In the genomic region with DNA sequence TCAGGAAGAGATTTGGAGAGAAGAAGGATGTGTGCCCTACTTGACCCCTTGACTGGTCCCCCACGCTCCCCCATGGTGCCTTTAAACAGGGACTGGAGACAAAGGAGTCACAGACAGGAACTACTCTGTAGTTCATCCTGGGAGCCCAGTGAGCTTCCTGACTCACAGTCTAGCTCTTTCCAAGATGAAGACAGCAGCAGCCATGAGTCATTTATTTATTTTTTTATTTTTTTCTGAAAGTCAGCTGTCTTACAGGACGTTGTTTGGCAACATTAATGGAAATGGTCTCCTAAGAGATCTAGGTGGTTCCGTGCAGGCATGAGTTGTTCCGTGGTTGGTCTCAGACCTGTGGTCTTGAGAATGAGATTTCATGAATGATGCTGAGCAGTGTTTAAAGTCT, we compare ENCODE assay signal across 17 mouse cellular contexts.
DNase-seq lines count a peak whose midpoint lies in the region; ATAC-seq and TF ChIP-seq lines count a peak whose summit lies in the region.
"Had no signal": no experiment of that assay in that cellular context is flagged by ENCODE, and none has a peak within 500 bp of the region (broad histone marks: within the 10 kb centered on the region; RNA-seq: fewer than 3 reads in every experiment).

No protein-coding gene starts in this region.

- H3K36me3 ChIP-seq in erythroblast, embryonic 14.5 days (ENCODE audit: control insufficient read depth), result peaks cover 77% of the 10 kb centered on the region
- H3K36me3 ChIP-seq in liver, embryonic 11.5 days (ENCODE audit: control insufficient read depth, insufficient read depth, low read length), result no peaks in the 10 kb centered on the region
- no peaks in the 10 kb centered on the region; the same call in 1 of the 2 replicates for H3K36me3 ChIP-seq in liver, postnatal 0 days (replicated peaks; ENCODE audit: insufficient read depth, low read length)
- H3K36me3 ChIP-seq in midbrain, embryonic 14.5 days (ENCODE audit: control insufficient read depth, insufficient read depth, low read length), result no peaks in the 10 kb centered on the region
- H3K36me3 ChIP-seq: embryonic facial prominence, embryonic 13.5 days; hindbrain, embryonic 12.5 days had no signal

- peaks cover 77% of the 10 kb centered on the region for H3K4me1 ChIP-seq in erythroblast, embryonic 14.5 days (ENCODE audit: control insufficient read depth)
- peaks cover 72% of the 10 kb centered on the region for H3K4me1 ChIP-seq in liver, embryonic 11.5 days (replicated peaks; ENCODE audit: control insufficient read depth, insufficient read depth, low read length)
- H3K4me1 ChIP-seq in liver, postnatal 0 days (ENCODE audit: insufficient read depth), result peaks cover 62% of the 10 kb centered on the region
- H3K4me1 ChIP-seq in midbrain, embryonic 14.5 days (ENCODE audit: control insufficient read depth, insufficient read depth, low read length), result peaks cover 12% of the 10 kb centered on the region

- ATAC-seq in erythroblast, adult 5-6 weeks (replicated peaks; ENCODE audit: low FRiP score, poor library complexity, severe bottlenecking), result no peak
- no peak for ATAC-seq in liver, embryonic 11.5 days (replicated peaks; ENCODE audit: low FRiP score)
- ATAC-seq in liver, postnatal 0 days, result no peak
- ATAC-seq in midbrain, embryonic 14.5 days (ENCODE audit: low FRiP score, low TSS enrichment), result no peak
- ATAC-seq: forebrain, embryonic 14.5 days had no signal

- WGBS in liver, embryonic 11.5 days, result 59% methylated on average over 4 of the region's 4 CpGs
- WGBS in liver, postnatal 0 days (ENCODE audit: insufficient replicate concordance), result 49% methylated on average over 4 of the region's 4 CpGs
- 73% methylated on average over 4 of the region's 4 CpGs for WGBS in midbrain, embryonic 14.5 days

- no peak overlapping the region for H3K9ac ChIP-seq in liver, embryonic 11.5 days (ENCODE audit: low read depth, low read length)
- no peak overlapping the region for H3K9ac ChIP-seq in liver, postnatal 0 days (replicated peaks)
- H3K9ac ChIP-seq in midbrain, embryonic 14.5 days (replicated peaks; ENCODE audit: low read length), result no peak overlapping the region
- H3K9ac ChIP-seq: embryonic facial prominence, embryonic 13.5 days; hindbrain, embryonic 12.5 days had no signal

- peak overlapping the region; percentile 86 for H3K4me3 ChIP-seq in erythroblast, embryonic 14.5 days (replicated peaks)
- H3K4me3 ChIP-seq in liver, embryonic 11.5 days (ENCODE audit: low read depth, low read length), result 0 out of 2 replicates have a peak overlapping the region, but pooled peaks have one; percentile 7
- H3K4me3 ChIP-seq in liver, postnatal 0 days (ENCODE audit: low read depth, low read length), result peak overlapping the region; percentile 6; the same call in 1 of the 2 replicates
- no peak overlapping the region for H3K4me3 ChIP-seq in midbrain, embryonic 14.5 days (replicated peaks; ENCODE audit: low read depth, low read length)
- H3K4me3 ChIP-seq: embryonic facial prominence, embryonic 13.5 days; hindbrain, embryonic 12.5 days; limb, embryonic 10.5 days had no signal

- TF ChIP-seq EP300 in liver, postnatal 0 days (IDR thresholded peaks at IDR 0.05; ENCODE audit: low read depth), result no peak

- no peak overlapping the region; the same call in 1 of the 2 replicates for H3K27ac ChIP-seq in liver, embryonic 11.5 days (ENCODE audit: low read depth, low read length)
- peak overlapping the region; percentile 30 for H3K27ac ChIP-seq in liver, postnatal 0 days (ENCODE audit: low read depth)
- H3K27ac ChIP-seq in midbrain, embryonic 14.5 days (replicated peaks; ENCODE audit: low read depth, low read length), result no peak overlapping the region
- H3K27ac ChIP-seq: embryonic facial prominence, embryonic 13.5 days; hindbrain, embryonic 12.5 days; limb, embryonic 10.5 days had no signal

- peak overlapping the region; percentile 23 for H3K4me2 ChIP-seq in liver, embryonic 11.5 days
- H3K4me2 ChIP-seq in liver, postnatal 0 days (ENCODE audit: low read depth, low read length), result peak overlapping the region; percentile 74
- no peak overlapping the region for H3K4me2 ChIP-seq in midbrain, embryonic 14.5 days (ENCODE audit: low read length)
- H3K4me2 ChIP-seq: embryonic facial prominence, embryonic 13.5 days; hindbrain, embryonic 12.5 days had no signal

- no peak for DNase-seq in liver, embryonic 11.5 days (ENCODE audit: low spot score)
- DNase-seq in liver (no peak), adipocyte (ENCODE audit: low spot score) (peak; percentile 64)
- no peak for DNase-seq in liver, postnatal 0 days
- DNase-seq in midbrain, embryonic 14.5 days, result no peak
- no peak for DNase-seq in frontal cortex, postnatal 14 days (ENCODE audit: low spot score in 2 of 2)
- DNase-seq: cerebellum, postnatal 14 days; gastrocnemius, postnatal 36 days; kidney, adult 8-10 months; right cerebral cortex, postnatal 25 days; thymus, postnatal 14 days had no signal

- no peaks in the 10 kb centered on the region for H3K9me3 ChIP-seq in erythroblast, embryonic 14.5 days (ENCODE audit: control insufficient read depth, low read length)
- no peaks in the 10 kb centered on the region for H3K9me3 ChIP-seq in liver, embryonic 11.5 days (ENCODE audit: control insufficient read depth, low read length)
- no peaks in the 10 kb centered on the region for H3K9me3 ChIP-seq in liver, postnatal 0 days (ENCODE audit: low read length)
- H3K9me3 ChIP-seq in midbrain, embryonic 14.5 days (ENCODE audit: control insufficient read depth, low read length), result no peaks in the 10 kb centered on the region
- H3K9me3 ChIP-seq: embryonic facial prominence, embryonic 13.5 days; hindbrain, embryonic 12.5 days; limb, embryonic 10.5 days had no signal

- H3K27me3 ChIP-seq in erythroblast, embryonic 14.5 days (ENCODE audit: control insufficient read depth), result no peaks in the 10 kb centered on the region
- H3K27me3 ChIP-seq in liver, embryonic 11.5 days (replicated peaks; ENCODE audit: control insufficient read depth, insufficient read depth, low read length), result no peaks in the 10 kb centered on the region
- H3K27me3 ChIP-seq in liver, postnatal 0 days (ENCODE audit: insufficient read depth, low read length), result no peaks in the 10 kb centered on the region
- H3K27me3 ChIP-seq in midbrain, embryonic 14.5 days (ENCODE audit: control insufficient read depth, insufficient read depth, low read length), result peaks cover 13% of the 10 kb centered on the region; the same call in 1 of the 2 replicates
- H3K27me3 ChIP-seq: hindbrain, embryonic 12.5 days had no signal

- TF ChIP-seq CTCF in liver, postnatal 0 days (IDR thresholded peaks at IDR 0.05; ENCODE audit: low read depth), result no peak
